Mouse (Mus musculus) testis, adult 2 months (tissue): ENCODE data around the gene Ruvbl2. TPM values are rescaled to one million over a fixed set of nuclear protein-coding genes. Genes with fewer than 3 reads are reported as not detected.

Source experiments
- H3K27ac ChIP-seq: fragments of 200-500 bp; 2 replicates; pipeline ENCODE4 v1.5.1; 2012; ENCODE audit warnings: low read depth, low read length; ENCODE audit not compliant: control insufficient read depth, insufficient read depth
- H3K27me3 ChIP-seq: fragments of 200-500 bp; 2 replicates; pipeline ENCODE4 v1.6.1; 2012; ENCODE audit warnings: mild to moderate bottlenecking, low read length, moderate library complexity; ENCODE audit not compliant: control insufficient read depth, insufficient read depth
- H3K36me3 ChIP-seq: fragments of 200-500 bp; 2 replicates; pipeline ENCODE4 v1.6.1; 2012; ENCODE audit warnings: mild to moderate bottlenecking, low read length; ENCODE audit not compliant: control insufficient read depth, insufficient read depth
- H3K4me1 ChIP-seq: fragments of 200-500 bp; 2 replicates; pipeline ENCODE4 v1.6.1; 2012; ENCODE audit warnings: low read length; ENCODE audit not compliant: control insufficient read depth, insufficient read depth
- H3K4me3 ChIP-seq: fragments of 200-500 bp; 2 replicates; pipeline ENCODE4 v1.5.1; 2012; ENCODE audit warnings: low read depth, mild to moderate bottlenecking, low read length, moderate library complexity, mixed read lengths; ENCODE audit not compliant: control insufficient read depth
- CTCF ChIP-seq: fragments of 200-500 bp; IDR thresholded peaks from 2 replicates; pipeline ENCODE4 v1.5.1; 2012; ENCODE audit warnings: low read depth, mild to moderate bottlenecking, inconsistent platforms, low read length, moderate library complexity; ENCODE audit not compliant: control insufficient read depth, insufficient read depth, insufficient replicate concordance
- POLR2A ChIP-seq: fragments of 200-500 bp; IDR thresholded peaks from 2 replicates; pipeline ENCODE4 v1.6.1; 2012; ENCODE audit warnings: low read depth, mild to moderate bottlenecking, inconsistent platforms, low read length, moderate library complexity; ENCODE audit not compliant: control insufficient read depth
- polyA plus RNA-seq: library from polyadenylated mRNA; depleted of rRNA; stranded (reverse); fragments of >200 nt; gene quantifications from 2 replicates; pipeline ENCODE4 v1.2.3, GENCODE M21; 2012

The Ruvbl2 gene
- polyA plus RNA-seq, 1 experiment, result 173 TPM

- Histone ChIP-seq H3K27ac (no peak overlapping the region), H3K4me3 (no peak overlapping the region), H3K27me3 (no peaks in the 10 kb centered on the region), H3K4me1 (peaks cover 27% of the 10 kb centered on the region), H3K36me3 (no peaks in the 10 kb centered on the region; the same call in 1 of the 2 replicates)
- TF ChIP-seq CTCF (no peak), POLR2A (no peak)
Observed at GRCm38 (mm10) chr7:45436444-45436843, 1.5 kb downstream of the Ruvbl2 start.

- Histone ChIP-seq H3K27ac (no peak overlapping the region), H3K36me3 (no peaks in the 10 kb centered on the region; the same call in 1 of the 2 replicates), H3K4me1 (peaks cover 27% of the 10 kb centered on the region), H3K4me3 (peak overlapping the region; percentile 68), H3K27me3 (no peaks in the 10 kb centered on the region)
- TF ChIP-seq CTCF, result no peak
- TF ChIP-seq POLR2A, result no peak
Observed at GRCm38 (mm10) chr7:45435038-45435437, 2.9 kb downstream of the Ruvbl2 start.

GRCm38 (mm10) chr7:45434203-45435015 lies 3.5 kb downstream of the Ruvbl2 start, which contains the start of gene Gys1:
Gene Gys1, plus strand, starts transcription at chr7:45434844.
- Histone ChIP-seq H3K4me1 (peaks cover 27% of the 10 kb centered on the region), H3K36me3 (no peaks in the 10 kb centered on the region; the same call in 1 of the 2 replicates), H3K27me3 (no peaks in the 10 kb centered on the region), H3K27ac (peak within 1 kb of the TSS; percentile 94), H3K4me3 (peak within 1 kb of the TSS; percentile 90)
- TF ChIP-seq POLR2A, result peak; percentile 76; the same call in 1 of the 2 replicates
- TF ChIP-seq CTCF, result peak; percentile 96

- TF ChIP-seq POLR2A (no peak), CTCF (no peak)
- Histone ChIP-seq H3K4me3 (peak overlapping the region; percentile 90), H3K27ac (peak overlapping the region; percentile 94), H3K36me3 (no peaks in the 10 kb centered on the region; the same call in 1 of the 2 replicates), H3K4me1 (peaks cover 25% of the 10 kb centered on the region), H3K27me3 (no peaks in the 10 kb centered on the region)
Observed at GRCm38 (mm10) chr7:45433835-45434202, 4.1 kb downstream of the Ruvbl2 start.

- H3K4me3 ChIP-seq, result no peak overlapping the region
- no peaks in the 10 kb centered on the region for H3K27me3 ChIP-seq
- TF ChIP-seq POLR2A (no peak), CTCF (no peak)
- H3K4me1 ChIP-seq, result no peaks in the 10 kb centered on the region; the same call in none of the 2 replicates
- H3K36me3 ChIP-seq, result peaks cover 1% of the 10 kb centered on the region
- no peak overlapping the region for H3K27ac ChIP-seq
Observed at GRCm38 (mm10) chr7:45426556-45426955, 11.3 kb downstream of the Ruvbl2 start.

- no peak for TF ChIP-seq CTCF
- TF ChIP-seq POLR2A, result no peak
- H3K27me3 ChIP-seq, result no peaks in the 10 kb centered on the region
- H3K27ac ChIP-seq, result no peak overlapping the region
- no peaks in the 10 kb centered on the region; the same call in 1 of the 2 replicates for H3K36me3 ChIP-seq
- no peak overlapping the region; the same call in 1 of the 2 replicates for H3K4me3 ChIP-seq
- peaks cover 13% of the 10 kb centered on the region for H3K4me1 ChIP-seq
Observed at GRCm38 (mm10) chr7:45421194-45421593, 16.7 kb downstream of the Ruvbl2 start.

- Histone ChIP-seq H3K27me3 (peaks cover 2% of the 10 kb centered on the region; the same call in 1 of the 2 replicates), H3K36me3 (no peaks in the 10 kb centered on the region; the same call in 1 of the 2 replicates), H3K27ac (no peak within 1 kb of the TSS), H3K4me1 (peaks cover 16% of the 10 kb centered on the region), H3K4me3 (peak within 1 kb of the TSS; percentile 86)
- TF ChIP-seq CTCF, result no peak
Observed at GRCm38 (mm10) chr7:45420615-45420919, 17.3 kb downstream of the Ruvbl2 start, which contains the start of gene Lhb. Gene Lhb, plus strand, starts transcription at chr7:45420820.
